Mouse (Mus musculus) liver, embryonic 16.5 days (tissue): ENCODE measurements around the gene Cxadr. TPM values are rescaled to one million over a fixed set of nuclear protein-coding genes. Genes with fewer than 3 reads are reported as not detected.

ENCODE experiments used
- ATAC-seq: fragments of 200-750 bp; cut with Nextera tagmentation; 2 replicates; pipeline ENCODE4 v1.8.0; 2017; ENCODE audit warnings: low read depth, mild to moderate bottlenecking, moderate number of reproducible peaks, moderate library complexity
- H3K27ac ChIP-seq: fragments of 300-500 bp; sonication (generic); 2 replicates; pipeline ENCODE4 v1.5.1; 2014; ENCODE audit warnings: mild to moderate bottlenecking, low read length
- H3K27me3 ChIP-seq: fragments of 300-500 bp; sonication (generic); 2 replicates; pipeline ENCODE4 v1.6.1; 2014; ENCODE audit warnings: low read depth, low read length, mixed read lengths; ENCODE audit not compliant: control insufficient read depth, insufficient read depth
- H3K36me3 ChIP-seq: fragments of 300-500 bp; sonication (generic); 2 replicates; pipeline ENCODE4 v1.6.1; 2014; ENCODE audit warnings: mild to moderate bottlenecking; ENCODE audit not compliant: control insufficient read depth, insufficient read depth
- H3K4me1 ChIP-seq: fragments of 300-500 bp; sonication (generic); 2 replicates; pipeline ENCODE4 v1.6.1; 2014; ENCODE audit warnings: low read depth, low read length, mixed read lengths; ENCODE audit not compliant: control insufficient read depth
- H3K4me2 ChIP-seq: fragments of 300-500 bp; sonication (generic); 2 replicates; pipeline ENCODE4 v1.6.1; 2014; ENCODE audit warnings: low read depth, low read length, mixed read lengths
- H3K4me3 ChIP-seq: fragments of 300-500 bp; sonication (generic); 2 replicates; pipeline ENCODE4 v1.5.1; 2014; ENCODE audit warnings: low read depth, mild to moderate bottlenecking, low read length
- H3K9ac ChIP-seq: fragments of 300-500 bp; sonication (generic); 2 replicates; pipeline ENCODE4 v1.6.1; 2014; ENCODE audit warnings: low read depth, low read length
- H3K9me3 ChIP-seq: fragments of 300-500 bp; sonication (generic); replicated peaks from 2 replicates; pipeline ENCODE4 v1.6.1; 2016; ENCODE audit warnings: low read length; ENCODE audit not compliant: control insufficient read depth
- WGBS: fragments of 180-500 bp; shearing (Covaris S2); extraction: QIAGEN DNeasy Blood & Tissue Kit; methylation state at CpG from one replicate; pipeline ENCODE4 v1.1.7; 2014; ENCODE audit not compliant: insufficient replicate concordance; 5-methylcytosine and 5-hydroxymethylcytosine counted together
- polyA plus RNA-seq: library from polyadenylated mRNA; unstranded; fragments of >200 nt; fragmentation: Nextera tagmentation; extraction: Ambion mirVana; gene quantifications from 2 replicates; pipeline ENCODE4 v1.2.1, GENCODE M21; 2015

Cxadr gene
- polyA plus RNA-seq, 1 experiment from 2014 or later = 23.2 TPM

- 0 out of 2 replicates have a peak, but pooled peaks have one; percentile 11 for ATAC-seq
- Histone ChIP-seq H3K36me3 (no peaks in the 10 kb centered on the region), H3K4me2 (peak overlapping the region; percentile 66), H3K9ac (peak overlapping the region; percentile 66), H3K27ac (peak overlapping the region; percentile 37; the same call in 1 of the 2 replicates), H3K4me3 (peak overlapping the region; percentile 66), H3K9me3 (no peaks in the 10 kb centered on the region), H3K4me1 (no peaks in the 10 kb centered on the region; the same call in 1 of the 2 replicates), H3K27me3 (peaks cover 27% of the 10 kb centered on the region)
- under 1% methylated on average over 65 of the region's 65 CpGs for WGBS
Observed at GRCm38 (mm10) chr16:78301831-78302677, 765 bp downstream of the Cxadr start.

GRCm38 (mm10) chr16:78302678-78303050 is 1.4 kb downstream of the Cxadr start:
- Histone ChIP-seq H3K4me3 (peak overlapping the region; percentile 66), H3K9me3 (no peaks in the 10 kb centered on the region), H3K4me2 (peak overlapping the region; percentile 66), H3K27me3 (peaks cover 27% of the 10 kb centered on the region), H3K9ac (peak overlapping the region; percentile 66), H3K27ac (no peak overlapping the region; the same call in 1 of the 2 replicates), H3K4me1 (no peaks in the 10 kb centered on the region; the same call in 1 of the 2 replicates), H3K36me3 (no peaks in the 10 kb centered on the region)
- 13% methylated on average over 10 of the region's 10 CpGs for WGBS
- ATAC-seq = no peak

GRCm38 (mm10) chr16:78305606-78306100 is 4.4 kb downstream of the Cxadr start:
- Histone ChIP-seq H3K4me3 (no peak overlapping the region), H3K9ac (no peak overlapping the region), H3K27me3 (peaks cover 27% of the 10 kb centered on the region)

GRCm38 (mm10) chr16:78306606-78307005 is 5.3 kb downstream of the Cxadr start:
- Histone ChIP-seq H3K36me3 (no peaks in the 10 kb centered on the region), H3K4me2 (no peak overlapping the region), H3K4me3 (no peak overlapping the region), H3K9ac (no peak overlapping the region), H3K27me3 (peaks cover 19% of the 10 kb centered on the region), H3K27ac (no peak overlapping the region), H3K9me3 (no peaks in the 10 kb centered on the region), H3K4me1 (no peaks in the 10 kb centered on the region; the same call in 1 of the 2 replicates)
- ATAC-seq = no peak
- WGBS = 52% methylated on average over 8 of the region's 8 CpGs

More at GRCm38 (mm10) chr16:78305606-78306100, 4.4 kb downstream of the Cxadr start:
- Histone ChIP-seq H3K27ac (peak overlapping the region; percentile 22; the same call in 1 of the 2 replicates), H3K36me3 (no peaks in the 10 kb centered on the region), H3K9me3 (no peaks in the 10 kb centered on the region), H3K4me1 (no peaks in the 10 kb centered on the region; the same call in 1 of the 2 replicates), H3K4me2 (no peak overlapping the region)
- 54% methylated on average over 12 of the region's 12 CpGs for WGBS
- no peak for ATAC-seq

- Histone ChIP-seq H3K27ac (peak overlapping the region; percentile 49), H3K4me1 (no peaks in the 10 kb centered on the region; the same call in 1 of the 2 replicates)
Observed at GRCm38 (mm10) chr16:78307476-78308192, 6.3 kb downstream of the Cxadr start.

GRCm38 (mm10) chr16:78309258-78309657 is 8.0 kb downstream of the Cxadr start:
- H3K4me1 ChIP-seq = no peaks in the 10 kb centered on the region; the same call in 1 of the 2 replicates
- no peaks in the 10 kb centered on the region for H3K9me3 ChIP-seq
- H3K4me2 ChIP-seq = no peak overlapping the region
- 0 out of 2 replicates have a peak overlapping the region, but pooled peaks have one; percentile 3 for H3K4me3 ChIP-seq
- no peaks in the 10 kb centered on the region for H3K27me3 ChIP-seq
- no peaks in the 10 kb centered on the region for H3K36me3 ChIP-seq
- no peak overlapping the region for H3K9ac ChIP-seq
- peak; percentile 83 for ATAC-seq
- 59% methylated on average over 6 of the region's 6 CpGs for WGBS
- H3K27ac ChIP-seq = peak overlapping the region; percentile 64

More at GRCm38 (mm10) chr16:78307476-78308192, 6.3 kb downstream of the Cxadr start:
- Histone ChIP-seq H3K27me3 (peaks cover 9% of the 10 kb centered on the region), H3K9ac (no peak overlapping the region), H3K4me2 (peak overlapping the region; percentile 13; the same call in 1 of the 2 replicates), H3K9me3 (no peaks in the 10 kb centered on the region), H3K4me3 (no peak overlapping the region), H3K36me3 (no peaks in the 10 kb centered on the region)
- 64% methylated on average over 16 of the region's 16 CpGs for WGBS
- ATAC-seq = peak; percentile 70

GRCm38 (mm10) chr16:78313135-78313887 is 12.0 kb downstream of the Cxadr start:
- Histone ChIP-seq H3K27ac (no peak overlapping the region), H3K9me3 (no peaks in the 10 kb centered on the region), H3K36me3 (no peaks in the 10 kb centered on the region), H3K4me3 (no peak overlapping the region), H3K9ac (no peak overlapping the region), H3K4me1 (no peaks in the 10 kb centered on the region), H3K4me2 (no peak overlapping the region), H3K27me3 (no peaks in the 10 kb centered on the region)
- WGBS = 64% methylated on average over 16 of the region's 16 CpGs
- ATAC-seq = no peak

- Histone ChIP-seq H3K4me3 (no peak overlapping the region), H3K9me3 (no peaks in the 10 kb centered on the region), H3K27ac (no peak overlapping the region), H3K9ac (no peak overlapping the region), H3K4me1 (peaks cover 2% of the 10 kb centered on the region; the same call in 1 of the 2 replicates), H3K36me3 (no peaks in the 10 kb centered on the region), H3K4me2 (no peak overlapping the region), H3K27me3 (no peaks in the 10 kb centered on the region)
- WGBS = 65% methylated on average over 6 of the region's 6 CpGs
- ATAC-seq = no peak
Observed at GRCm38 (mm10) chr16:78314026-78314425, 12.7 kb downstream of the Cxadr start.
